Mouse (Mus musculus): ENCODE results near the gene Fgfr2. TPM values are rescaled to one million over a fixed set of nuclear protein-coding genes. Genes with fewer than 3 reads are reported as not detected.

Fgfr2 gene
- polyA plus RNA-seq, 3 experiments from 2014 or later: 0.27 TPM; not detected in 2

DNA sequence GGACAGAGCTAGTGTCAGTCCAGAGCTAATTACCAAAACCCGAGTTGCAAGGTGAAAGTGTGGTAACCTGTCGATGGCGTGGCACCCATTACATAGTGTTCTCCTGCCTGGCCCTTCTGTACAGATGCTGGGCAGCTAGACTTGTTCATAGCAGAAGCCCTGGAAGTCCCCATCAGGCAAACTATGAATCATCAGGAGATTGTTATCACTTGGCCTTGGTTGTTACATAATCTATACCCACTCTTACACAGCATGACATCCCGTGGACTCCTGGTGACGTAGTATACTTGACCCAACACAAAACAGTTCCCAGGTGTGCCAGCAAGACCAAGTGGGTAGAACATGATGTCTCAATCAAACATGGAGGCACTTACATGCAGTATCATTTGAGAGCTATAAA is 2885.9 kb downstream of the Fgfr2 start:
- no peak for ATAC-seq

DNA sequence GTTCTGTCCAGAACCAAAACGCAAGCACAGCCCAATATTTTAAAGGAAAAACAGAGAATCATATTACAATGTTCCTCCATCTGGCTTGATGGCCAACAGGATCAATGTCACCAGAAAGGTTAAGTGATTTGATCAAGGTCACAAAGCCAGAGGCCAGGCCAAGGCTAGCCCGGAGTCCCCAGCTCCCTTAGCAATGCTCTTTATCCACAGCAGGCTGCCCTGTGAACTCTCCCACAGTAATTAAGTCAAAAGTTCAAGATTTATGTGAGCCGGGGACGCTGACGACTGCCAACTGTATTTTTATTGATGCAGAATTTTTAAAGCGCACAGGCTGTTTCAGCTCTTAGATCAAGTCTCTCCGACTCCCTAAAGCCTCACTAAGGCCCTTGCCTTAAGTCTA is 2889.4 kb downstream of the Fgfr2 start:
- ATAC-seq: no peak

DNA sequence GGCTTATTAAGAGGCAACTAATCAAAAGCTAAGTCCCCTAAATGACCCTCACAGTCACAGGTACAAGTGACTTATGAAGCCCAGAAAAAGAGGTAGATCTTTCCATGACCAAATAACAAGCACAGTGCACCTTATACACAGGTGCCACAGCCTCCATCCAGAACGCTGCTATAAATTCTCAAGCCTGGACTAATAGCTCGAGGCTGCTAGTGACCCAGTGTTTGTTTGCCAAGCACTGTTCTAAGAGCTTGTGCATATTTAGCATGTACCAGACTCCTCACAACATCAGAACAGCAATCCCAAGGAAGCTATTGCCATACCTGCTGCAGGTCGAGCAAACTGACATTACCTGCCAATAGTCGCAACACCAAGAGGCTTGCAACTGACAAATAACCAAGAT is 2893.1 kb downstream of the Fgfr2 start:
- ATAC-seq: no peak

DNA sequence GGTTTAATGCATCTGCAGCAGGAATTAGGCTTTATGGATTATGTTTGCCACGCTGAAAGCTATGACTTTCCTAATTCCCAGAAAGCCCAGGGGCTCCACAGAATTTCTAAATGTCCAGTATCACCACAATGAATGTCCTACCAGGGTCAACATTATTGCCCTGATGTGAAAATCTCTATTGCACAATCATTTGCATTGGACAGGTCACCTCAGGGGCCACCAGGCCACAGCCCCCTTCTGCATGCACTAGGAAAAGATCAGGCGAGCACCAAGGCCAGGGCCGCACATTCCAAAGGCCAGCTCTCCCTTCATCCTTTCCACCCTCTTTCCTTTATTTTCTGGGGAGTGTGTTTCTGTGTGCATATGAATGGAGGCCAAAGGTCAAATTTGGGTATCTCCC is 2897.9 kb downstream of the Fgfr2 start:
- ATAC-seq: no peak

DNA sequence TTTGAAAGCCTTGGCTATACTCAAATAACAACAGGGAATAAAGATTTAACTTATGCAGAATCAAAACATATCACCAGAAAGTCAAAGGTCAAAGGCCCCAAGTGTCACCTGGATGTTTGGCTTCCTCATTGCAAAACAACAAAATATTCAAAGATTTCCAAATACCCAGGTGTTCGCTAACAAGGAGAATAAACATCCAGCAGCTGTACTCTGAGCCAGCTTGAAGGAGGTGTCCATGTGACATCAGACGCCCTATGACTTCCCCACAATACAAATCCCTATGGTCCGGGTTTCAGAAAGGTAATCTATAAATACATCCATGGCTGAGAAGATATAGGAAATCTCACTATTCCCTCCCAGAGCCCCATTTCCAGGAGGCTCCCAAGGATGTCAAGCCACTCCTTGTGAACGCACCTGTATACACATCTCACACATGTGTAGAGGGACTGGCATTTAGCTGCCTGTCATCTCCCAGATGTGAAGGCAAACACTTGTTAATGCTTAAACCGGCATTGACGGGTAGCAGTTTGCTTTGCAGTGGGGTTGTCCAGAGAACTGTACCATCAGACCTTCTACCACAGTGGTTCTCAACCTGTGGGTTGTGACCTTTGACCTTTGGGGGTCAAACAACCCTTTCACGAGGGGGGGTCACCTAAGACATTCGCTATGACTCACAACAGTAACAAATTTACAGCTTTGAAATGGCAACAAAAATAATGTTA is 2900.4 kb downstream of the Fgfr2 start:
- ATAC-seq: no peak

DNA sequence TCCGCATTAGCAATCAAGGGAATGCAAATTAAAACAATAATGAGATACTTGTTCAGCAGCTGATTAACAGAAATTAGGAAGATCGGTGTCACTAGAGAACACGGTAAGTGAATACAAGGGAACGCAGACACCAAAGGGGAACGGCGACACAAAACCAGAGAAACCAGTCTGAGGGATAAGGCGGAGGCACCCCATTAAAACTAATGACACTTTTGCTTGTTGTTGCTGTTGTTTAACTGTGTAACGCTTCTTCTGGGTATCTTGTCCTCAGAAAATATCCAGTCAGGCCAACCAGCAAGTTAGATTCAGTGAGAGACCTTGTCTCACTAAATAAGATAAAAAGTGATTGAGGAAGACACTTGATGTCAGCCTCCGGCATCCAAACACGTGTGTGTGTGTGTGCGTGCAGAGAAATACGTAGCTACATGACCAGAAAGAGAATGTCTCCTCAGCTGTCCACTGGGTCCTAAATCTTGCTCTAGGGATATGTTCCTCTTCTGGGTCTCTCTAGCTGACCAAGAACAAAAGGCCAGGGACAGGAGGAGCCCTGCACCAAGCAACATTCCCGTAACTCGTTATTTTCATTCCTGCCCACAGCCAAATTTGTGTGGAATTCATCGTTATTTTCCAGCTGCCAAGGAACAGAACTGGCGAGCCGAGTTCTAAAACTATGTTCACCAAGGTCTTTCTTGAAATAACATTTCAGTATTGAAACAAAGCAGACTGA is 2901.3 kb downstream of the Fgfr2 start:
- ATAC-seq: no peak

DNA sequence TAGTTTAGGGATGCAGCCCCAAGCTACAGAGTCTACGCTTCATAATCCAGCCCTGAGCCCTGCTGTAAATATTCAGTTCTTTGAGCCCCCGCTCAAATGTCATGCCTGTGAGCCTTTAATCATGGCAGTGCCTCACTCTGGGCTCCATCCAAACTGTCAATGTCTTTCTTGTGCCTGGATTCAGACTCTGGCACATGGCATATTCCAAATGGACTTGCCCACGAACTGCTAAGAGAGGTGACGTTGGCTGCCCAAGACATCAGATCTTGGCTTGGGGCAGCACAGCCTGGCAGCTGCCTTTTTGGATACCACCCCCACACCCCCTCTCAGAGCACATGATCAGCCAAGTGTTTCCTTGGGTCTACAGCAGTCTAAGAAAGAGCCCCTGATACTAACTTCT is 2902.5 kb downstream of the Fgfr2 start:
- no peak for ATAC-seq

DNA sequence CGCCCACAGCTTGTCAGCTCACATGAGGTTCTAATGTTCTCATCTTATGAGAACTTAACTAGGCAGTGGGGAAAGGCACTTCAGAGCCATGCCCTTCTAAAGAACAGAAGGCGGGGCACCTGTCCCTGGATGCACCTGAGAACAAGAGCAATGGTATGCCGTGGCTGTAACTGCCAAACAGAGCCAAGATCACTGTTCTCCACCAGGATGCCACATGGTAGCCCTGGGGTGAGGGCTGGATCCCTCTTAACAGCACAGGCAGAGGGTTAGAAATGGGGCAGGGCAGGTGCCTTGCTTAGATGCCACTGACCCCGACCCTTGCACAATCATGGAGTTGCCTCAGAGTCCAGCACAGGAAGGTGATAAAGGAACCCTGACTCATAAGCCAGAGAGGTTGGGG is 2903.3 kb downstream of the Fgfr2 start:
- no peak for ATAC-seq

DNA sequence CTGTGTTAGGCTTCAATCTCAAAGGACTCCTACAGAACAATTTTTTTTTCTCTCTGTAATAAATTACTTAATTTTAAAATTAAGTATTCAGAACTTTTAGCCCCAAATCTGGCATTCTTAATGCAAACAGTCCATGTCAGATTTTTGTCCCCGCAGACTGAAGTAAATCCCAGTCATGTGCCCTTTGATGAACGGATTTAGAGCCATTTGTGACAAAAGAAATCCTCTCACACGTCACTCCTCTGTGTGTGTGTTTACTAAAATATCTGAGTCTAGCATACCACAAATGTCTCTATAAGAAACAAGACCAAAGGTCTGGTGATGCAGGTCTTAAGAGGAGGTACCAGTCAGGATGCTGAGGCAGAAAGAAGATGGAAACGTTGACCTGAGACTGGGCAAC is 2906.9 kb downstream of the Fgfr2 start:
- ATAC-seq: no peak

DNA sequence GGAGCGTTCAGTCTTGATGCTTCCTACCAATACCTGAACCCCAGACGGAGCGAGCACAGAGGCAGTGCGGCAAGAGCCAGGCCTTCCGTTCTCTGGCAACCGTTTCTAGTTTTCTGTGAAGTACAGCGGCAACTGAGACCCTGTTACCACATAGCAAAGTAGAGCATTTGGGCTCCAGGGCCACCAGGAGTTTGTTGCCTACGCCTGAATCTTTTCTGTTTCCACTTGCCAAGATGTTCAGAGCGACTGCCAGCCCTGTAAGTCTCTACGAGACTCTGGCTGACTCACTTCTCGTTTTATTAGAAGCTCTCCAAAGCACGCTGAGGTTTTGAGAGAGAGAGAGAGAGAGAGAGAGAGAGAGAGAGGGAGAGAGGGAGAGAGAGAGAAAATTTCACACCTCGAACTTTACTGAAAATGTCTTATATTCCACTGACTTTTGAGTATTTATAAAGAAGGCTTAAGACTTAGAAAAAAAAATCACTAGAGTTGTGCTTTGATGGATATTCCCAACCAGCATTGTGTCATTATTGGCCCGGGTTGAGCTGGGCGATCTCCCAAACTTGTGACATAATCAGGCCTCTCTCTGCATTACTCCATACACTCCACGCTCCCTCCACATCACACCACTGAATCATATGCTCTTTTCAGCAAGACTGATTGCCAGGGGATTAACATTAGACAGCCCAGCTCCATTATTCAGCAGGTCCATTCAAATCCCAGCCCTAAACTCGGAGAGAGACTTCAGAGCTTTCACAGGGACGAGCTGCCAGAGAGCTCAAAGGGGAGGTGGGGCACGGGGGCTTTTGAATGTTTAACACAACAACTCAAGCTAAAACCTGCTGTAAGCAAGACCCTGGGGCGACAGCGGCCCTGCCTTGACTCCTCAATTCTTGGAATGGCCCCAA is 2907.6 kb downstream of the Fgfr2 start:
- ATAC-seq: no peak

DNA sequence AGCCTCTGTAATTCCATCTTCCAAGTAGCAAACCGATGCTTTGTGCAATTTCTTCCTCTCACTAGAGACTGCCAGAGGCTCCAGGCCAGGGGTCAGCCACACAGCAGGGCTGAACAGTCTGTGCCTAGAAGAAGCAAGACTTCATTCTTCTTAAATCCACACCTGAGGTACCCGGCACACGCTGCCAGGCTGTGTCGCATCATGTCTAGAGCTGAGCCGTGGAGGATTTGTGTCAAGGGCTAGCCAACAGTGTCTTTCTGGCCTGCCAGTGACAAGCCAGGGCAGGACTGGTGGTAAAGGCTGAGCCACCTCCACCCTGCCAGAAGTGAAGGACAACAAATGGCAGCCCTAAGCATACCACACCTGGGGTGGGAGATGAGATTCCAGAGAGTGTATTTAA is 2910.0 kb downstream of the Fgfr2 start:
- no peak for ATAC-seq

DNA sequence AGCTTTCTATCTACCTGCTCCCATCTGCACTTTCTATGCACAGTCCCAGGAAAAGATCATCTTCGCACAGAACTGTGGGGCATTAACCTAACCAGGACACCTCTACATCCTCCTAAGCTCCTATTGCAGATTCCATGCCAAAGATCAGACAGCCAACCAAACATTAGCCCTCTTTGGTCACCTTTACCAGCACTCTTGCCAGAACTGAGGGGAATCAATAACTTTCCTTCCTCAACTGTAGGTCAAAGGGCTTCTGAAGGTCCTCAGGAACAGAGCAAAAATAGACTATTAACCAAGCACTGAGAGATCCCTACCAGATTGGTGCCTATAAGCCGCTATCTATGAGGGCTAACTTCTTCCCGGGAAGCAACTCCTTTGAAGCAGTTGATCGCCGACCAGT is 2911.7 kb downstream of the Fgfr2 start:
- ATAC-seq: no peak

DNA sequence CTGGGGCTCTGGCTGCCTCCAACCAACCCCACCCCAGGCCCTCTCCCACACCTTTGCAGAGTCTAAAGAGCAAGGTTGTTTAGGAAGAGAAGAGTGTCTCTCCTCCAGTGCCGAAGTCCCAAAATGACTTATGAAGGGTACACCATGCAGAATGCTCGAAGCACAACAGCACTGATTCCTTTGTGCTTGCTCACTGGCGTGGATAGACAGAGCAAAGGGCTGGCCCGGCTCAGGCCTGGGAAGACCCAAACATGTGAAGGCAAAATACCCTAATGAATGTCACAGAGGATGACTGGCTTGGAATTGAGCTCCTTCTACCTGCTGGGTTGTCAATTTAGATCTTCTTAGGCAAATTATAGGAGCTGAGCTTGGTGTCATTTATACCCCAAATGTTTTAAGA is 2914.5 kb downstream of the Fgfr2 start:
- ATAC-seq: no peak

DNA sequence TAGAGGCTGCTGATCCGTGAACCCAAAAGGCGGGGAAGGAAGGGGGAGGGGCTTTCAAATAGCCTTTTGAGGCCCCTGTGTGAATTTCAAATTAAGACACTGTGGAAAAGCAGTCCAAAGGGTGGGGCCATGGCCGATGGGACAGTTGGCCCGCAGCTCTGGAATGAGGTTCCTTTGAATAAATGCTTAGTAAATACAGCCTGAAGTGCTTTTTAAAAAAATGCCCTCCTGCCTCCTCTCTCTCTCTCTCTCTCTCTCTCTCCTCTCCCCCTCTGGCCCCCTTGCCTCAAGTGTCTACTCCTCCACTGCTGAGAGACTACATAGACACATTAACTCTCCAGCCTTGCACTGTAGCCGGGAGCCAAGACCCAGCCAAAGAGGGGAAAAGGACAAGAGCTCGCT is 2917.0 kb downstream of the Fgfr2 start:
- ATAC-seq: no peak

DNA sequence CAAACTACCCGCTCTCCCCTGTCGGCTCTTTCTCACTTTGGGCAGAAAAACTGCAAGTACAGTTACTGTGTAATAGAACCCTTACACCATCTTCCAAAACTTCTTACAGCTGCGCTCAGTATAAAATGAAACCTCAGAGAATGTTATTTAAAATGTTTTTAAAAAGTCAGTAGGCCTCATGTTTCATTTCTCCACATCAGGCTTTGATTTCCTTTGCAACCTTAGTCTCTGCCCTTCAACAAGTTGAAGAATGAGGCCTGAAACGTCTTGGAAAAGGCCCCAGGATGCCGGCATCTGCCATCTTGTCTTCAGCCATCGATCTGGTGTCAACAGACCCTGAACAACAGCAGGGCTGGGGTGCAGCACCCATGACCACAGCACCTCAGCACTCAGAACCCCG is 2918.0 kb downstream of the Fgfr2 start:
- ATAC-seq: no peak

DNA sequence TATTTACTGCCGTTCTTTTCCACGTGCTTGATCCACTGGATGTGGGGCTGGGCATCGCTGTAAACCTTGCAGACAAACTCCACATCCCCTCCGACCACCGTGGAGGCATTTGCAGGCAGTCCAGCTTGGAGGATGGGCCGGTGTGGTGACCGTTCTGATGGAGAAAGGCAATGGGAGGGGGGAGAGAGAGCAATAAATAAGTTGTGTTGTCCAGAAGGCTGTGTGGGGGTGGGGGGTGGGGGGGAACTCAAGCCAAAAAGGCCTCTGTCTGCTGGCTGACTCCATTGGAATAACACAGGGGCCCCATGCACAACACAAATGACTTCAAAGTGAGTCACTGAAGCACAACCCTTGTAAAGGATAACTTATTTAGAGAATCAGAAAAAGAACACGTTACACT is 2922.1 kb downstream of the Fgfr2 start:
- ATAC-seq: no peak

DNA sequence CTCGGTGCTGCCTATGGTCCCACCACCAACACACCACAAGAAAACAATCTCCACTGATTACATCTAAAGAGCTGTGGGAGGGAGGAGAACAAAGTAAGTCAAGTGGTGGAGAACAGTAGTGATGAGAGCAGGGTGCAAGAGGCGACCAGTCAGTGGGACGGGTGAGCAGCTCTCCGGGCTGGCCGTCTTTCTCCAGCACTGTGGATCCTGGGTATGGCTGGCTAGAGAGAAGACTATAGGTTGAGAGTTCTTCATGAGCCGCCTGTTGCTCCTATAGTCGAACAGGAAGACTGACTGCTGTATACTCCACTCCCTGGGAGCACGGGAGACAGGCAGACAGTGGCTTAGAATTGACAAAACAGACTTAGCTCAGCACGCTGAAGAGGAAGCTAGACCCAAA is 2923.2 kb downstream of the Fgfr2 start:
- ATAC-seq: no peak

DNA sequence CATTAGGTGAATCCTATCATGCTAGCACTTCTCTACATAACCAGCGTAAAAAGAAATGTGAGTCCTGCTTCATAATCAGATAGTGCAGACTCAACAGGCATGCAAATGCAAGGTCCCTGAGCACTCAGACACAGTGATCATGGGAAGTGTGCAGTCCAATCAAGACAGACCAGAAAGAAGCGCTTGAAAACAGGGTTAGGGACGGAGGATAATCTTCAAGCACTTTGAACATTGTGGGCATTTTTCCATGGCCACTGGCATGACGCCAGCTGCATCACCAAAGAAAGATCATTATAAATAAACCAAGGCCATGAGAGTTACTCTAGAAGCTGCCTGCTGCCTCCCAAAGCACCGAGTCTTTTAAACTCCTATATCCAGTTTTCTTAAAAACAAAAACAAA is 2923.8 kb downstream of the Fgfr2 start:
- no peak for ATAC-seq

DNA sequence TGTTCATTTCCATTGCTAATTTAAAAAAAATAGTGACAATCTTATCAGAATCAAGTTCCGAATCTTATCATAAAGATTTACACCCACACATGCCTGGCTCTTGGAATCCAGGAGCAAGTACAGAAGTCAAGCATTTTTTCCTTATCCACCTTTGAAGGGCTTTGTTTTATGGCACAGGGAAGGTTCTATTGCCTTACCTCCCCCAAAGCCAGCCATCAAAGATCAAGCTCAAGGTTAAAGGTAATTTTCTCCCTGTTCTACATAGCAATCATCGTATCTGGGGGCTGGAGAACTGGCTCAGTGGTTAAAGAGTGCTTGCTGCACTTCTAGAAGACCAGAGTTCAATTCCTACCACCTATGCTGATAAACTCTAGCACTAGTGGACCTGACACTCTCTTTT is 2928.1 kb downstream of the Fgfr2 start:
- ATAC-seq: no peak

DNA sequence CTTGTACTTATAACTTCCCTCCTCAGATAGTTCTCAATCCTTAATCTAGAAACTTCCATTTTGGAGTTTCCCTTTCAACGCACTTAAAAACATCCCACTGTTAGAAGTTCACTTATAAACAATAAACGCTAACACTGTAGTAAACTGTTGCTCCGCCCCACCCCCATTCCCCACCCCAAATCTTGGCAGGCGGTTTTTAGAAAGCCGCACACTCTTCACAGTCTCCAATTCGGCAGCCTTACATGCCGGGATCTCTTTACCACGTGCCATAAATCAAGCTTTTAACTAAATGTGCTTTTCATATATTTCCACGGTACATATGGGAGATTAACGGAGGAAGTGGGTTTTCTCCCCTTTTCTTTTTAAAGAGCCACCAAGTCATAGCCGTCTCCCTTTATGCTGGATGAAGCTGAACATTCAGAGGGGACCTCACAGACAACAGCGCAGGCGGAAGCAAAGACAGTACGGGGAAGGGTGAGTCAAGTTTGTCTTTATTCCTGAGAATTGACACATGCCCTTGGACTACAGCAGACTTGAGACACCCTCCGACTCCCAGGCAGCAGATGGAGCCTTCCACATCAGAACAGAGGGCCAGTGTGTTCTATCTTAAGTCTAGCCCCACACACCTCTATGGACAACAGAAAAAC is 2932.7 kb downstream of the Fgfr2 start:
- ATAC-seq: no peak

DNA sequence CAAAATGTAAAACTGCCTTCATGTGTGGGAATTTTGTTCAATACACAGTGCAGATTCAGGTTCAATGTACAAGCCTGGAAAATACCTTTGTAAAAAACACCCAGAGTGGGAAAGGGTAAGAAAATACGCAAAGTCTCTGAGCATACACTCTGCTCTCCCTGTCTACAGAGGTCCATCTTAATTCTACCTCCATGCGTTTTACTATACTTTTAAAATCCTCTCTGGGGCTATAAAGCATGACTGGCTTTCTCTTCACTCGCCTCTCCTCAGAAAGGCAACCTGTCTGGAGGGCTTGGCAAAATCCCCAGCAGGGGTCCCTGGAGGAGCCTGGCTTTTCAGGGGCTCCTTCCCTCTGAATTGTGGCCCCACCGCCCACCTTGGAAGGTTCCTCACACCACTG is 2933.2 kb downstream of the Fgfr2 start:
- ATAC-seq: no peak

DNA sequence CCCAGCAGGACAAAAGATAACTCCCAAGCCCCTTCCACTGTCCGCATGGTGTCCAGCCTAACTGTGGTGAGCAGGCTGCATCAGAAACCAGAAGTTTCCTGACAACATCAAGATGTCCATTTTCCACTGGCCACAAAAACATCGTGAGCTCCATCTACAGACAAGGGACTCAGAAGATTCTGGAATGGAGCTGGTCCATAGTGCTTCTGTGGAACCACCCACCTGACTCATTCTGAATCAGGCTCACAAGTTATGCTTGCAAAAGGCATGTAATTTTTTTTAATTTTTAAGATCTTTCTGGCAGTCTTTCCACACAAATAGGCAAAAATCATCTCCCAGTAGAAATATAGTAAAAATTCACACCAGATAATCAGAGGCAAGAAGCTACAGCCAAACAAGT is 2935.0 kb downstream of the Fgfr2 start:
- ATAC-seq: no peak

DNA sequence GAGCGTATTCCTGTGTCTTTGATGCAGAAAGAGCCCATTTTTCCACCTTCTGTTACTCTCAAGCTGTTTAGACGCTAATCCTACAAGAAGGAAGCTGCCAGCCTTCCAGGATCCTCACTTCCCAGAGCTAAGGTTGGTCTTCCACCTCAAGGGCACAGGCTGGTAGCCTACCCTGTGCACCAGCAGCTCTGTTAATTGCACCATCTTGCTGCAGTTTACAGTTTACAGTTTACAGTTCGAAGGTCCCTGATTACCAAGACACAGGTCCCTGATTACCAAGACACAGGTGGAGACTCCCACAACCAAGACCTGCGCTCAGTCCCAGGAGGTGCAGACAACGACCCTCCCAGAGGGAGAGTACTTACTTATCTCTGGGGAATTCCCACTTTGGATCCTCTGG is 2938.3 kb downstream of the Fgfr2 start:
- ATAC-seq: no peak

Data from inflammation-experienced regulatory T-cells, adult 6 months (primary cell).